Comparison of ENCODE assay signal across 23 mouse cellular contexts in the genomic region with DNA sequence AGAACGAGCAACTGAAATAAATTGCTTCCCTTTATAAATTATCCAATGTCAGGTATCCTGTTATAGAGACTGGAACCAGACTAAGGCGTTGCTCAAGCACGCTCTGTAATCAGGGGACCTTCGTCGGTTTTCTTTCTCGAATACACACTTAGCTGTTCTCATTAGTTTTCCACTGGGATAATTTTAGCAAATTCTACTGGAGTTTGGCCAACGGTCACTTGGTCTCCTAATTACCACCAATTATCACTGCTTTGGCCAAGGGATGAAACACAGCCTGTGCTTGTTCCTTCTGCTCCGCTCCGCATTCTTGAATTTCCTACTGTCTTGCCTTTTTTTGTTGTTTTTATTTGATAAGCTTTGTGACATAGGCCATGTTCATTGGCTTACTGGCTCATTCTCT.
A peak's percentile ranks its signal among the peaks of the same experiment; 100 is the strongest.
DNase-seq lines count a peak whose midpoint lies in the region; TF ChIP-seq lines count a peak whose summit lies in the region.
"Had no signal": no experiment of that assay in that cellular context is flagged by ENCODE, and none has a peak within 500 bp of the region (broad histone marks: within the 10 kb centered on the region; RNA-seq: fewer than 3 reads in every experiment).

No protein-coding gene starts in this region.

- WGBS in embryonic facial prominence, embryonic 10.5 days, result 81% methylated on average over 9 of the region's 9 CpGs

- TF ChIP-seq CTCF in left cerebral cortex, adult 2 months (IDR thresholded peaks at IDR 0.05), result no peak

- H3K27ac ChIP-seq in left cerebral cortex, adult 2 months, result no peak overlapping the region
- no peak overlapping the region for H3K27ac ChIP-seq in embryonic facial prominence, embryonic 10.5 days (replicated peaks)
- H3K27ac ChIP-seq: embryonic facial prominence, embryonic 13.5 days; forebrain, embryonic 13.5 days; gastrocnemius, adult 2 months; heart, adult 2 months; heart, embryonic 10.5 days; heart, embryonic 13.5 days; hindbrain, embryonic 15.5 days; intestine, embryonic 15.5 days had no signal

- H3K27me3 ChIP-seq in embryonic facial prominence, embryonic 10.5 days (replicated peaks; ENCODE audit: low read depth, poor library complexity, severe bottlenecking), result peaks cover 6% of the 10 kb centered on the region; the same call in 1 of the 2 replicates
- H3K27me3 ChIP-seq: embryonic facial prominence, embryonic 13.5 days; hindbrain, embryonic 15.5 days; intestine, embryonic 15.5 days had no signal

- DNase-seq in left cerebral cortex, adult 2 months (ENCODE audit: extremely low spot score in 1 of 2, low spot score in 2 of 2), result peak; percentile 1 to 2
- no peak for DNase-seq in left cerebral cortex, postnatal 10 days (ENCODE audit: extremely low spot score in 1 of 2, low spot score in 2 of 2)
- DNase-seq in testis, postnatal 14 days (ENCODE audit: low spot score), result peak; percentile 2
- DNase-seq in testis, postnatal 10 days (ENCODE audit: low spot score), result no peak
- peak; percentile 3 for DNase-seq in embryonic facial prominence, embryonic 10.5 days (ENCODE audit: low spot score)
- DNase-seq in cerebellum, postnatal 25 days, result no peak
- DNase-seq: adrenal gland, adult 8-10 months; adrenal gland, postnatal 25 days; cerebellum, adult 18-20 months; cerebellum, adult 9-10 months; forebrain, postnatal 0 days; gastrocnemius, adult 2 months; gastrocnemius, postnatal 14 days; heart, adult 2 months; heart, postnatal 14 days; heart, postnatal 4 days had no signal

- intact Hi-C loops in left cerebral cortex, adult 2 months (cut with DNase I), result no loop called here
- intact Hi-C loops in left cerebral cortex, postnatal 10 days (cut with DNase I), result no loop called here

- H3K4me1 ChIP-seq in embryonic facial prominence, embryonic 10.5 days, result 0 out of 2 replicates have a peak, but pooled peaks cover 3% of the 10 kb centered on the region
- H3K4me1 ChIP-seq: embryonic facial prominence, embryonic 13.5 days; forebrain, embryonic 13.5 days; heart, embryonic 10.5 days; heart, embryonic 13.5 days; hindbrain, embryonic 15.5 days; intestine, embryonic 15.5 days had no signal

- no peaks in the 10 kb centered on the region for H3K36me3 ChIP-seq in embryonic facial prominence, embryonic 10.5 days (replicated peaks)
- H3K36me3 ChIP-seq: embryonic facial prominence, embryonic 13.5 days; heart, embryonic 10.5 days; heart, embryonic 13.5 days; hindbrain, embryonic 15.5 days; intestine, embryonic 15.5 days had no signal

- no peaks in the 10 kb centered on the region for H3K9me3 ChIP-seq in embryonic facial prominence, embryonic 10.5 days
- H3K9me3 ChIP-seq: embryonic facial prominence, embryonic 13.5 days; heart, embryonic 10.5 days; heart, embryonic 13.5 days; hindbrain, embryonic 15.5 days; intestine, embryonic 15.5 days had no signal

- H3K4me3 ChIP-seq in left cerebral cortex, adult 2 months, result no peak overlapping the region
- H3K4me3 ChIP-seq in embryonic facial prominence, embryonic 10.5 days, result no peak overlapping the region
- H3K4me3 ChIP-seq: embryonic facial prominence, embryonic 13.5 days; erythroblast, embryonic 14.5 days; forebrain, embryonic 13.5 days; gastrocnemius, adult 2 months; heart, adult 2 months; heart, embryonic 10.5 days; heart, embryonic 13.5 days; hindbrain, embryonic 15.5 days; intestine, embryonic 15.5 days had no signal

Comparison
In these comparisons a context has a peak if more than half of its experiments do, and no peak if none do; other contexts are left out.
1. DNase-seq: peak in left cerebral cortex, adult 2 months (2 of 2), testis, postnatal 14 days (single experiment) and embryonic facial prominence, embryonic 10.5 days (single experiment); none in left cerebral cortex, postnatal 10 days (0 of 2), testis, postnatal 10 days (single experiment) and cerebellum, postnatal 25 days (0 of 2).